Mouse (Mus musculus): ENCODE results near the gene Stpg1. TPM values are rescaled to one million over a fixed set of nuclear protein-coding genes. Genes with fewer than 3 reads are reported as not detected.
A peak's percentile ranks its signal among the peaks of the same experiment; 100 is the strongest.

Stpg1 gene
- polyA plus RNA-seq, 1 experiment from 2014 or later: 0.21 TPM

GRCm38 (mm10) chr4:135514925-135515324 lies 20.3 kb downstream of the Stpg1 start:
- Histone ChIP-seq H3K27ac (no peak overlapping the region), H3K4me1 (replicated peaks) (no peaks in the 10 kb centered on the region), H3K36me3 (no peaks in the 10 kb centered on the region), H3K9me3 (no peaks in the 10 kb centered on the region), H3K9ac (replicated peaks) (no peak overlapping the region), H3K4me3 (replicated peaks) (no peak overlapping the region), H3K4me2 (no peak overlapping the region), H3K27me3 (no peaks in the 10 kb centered on the region)
- 67% methylated on average over 14 of the region's 14 CpGs for WGBS
- ATAC-seq (ENCODE audit: insufficient number of reproducible peaks, insufficient read depth, low FRiP score, low TSS enrichment, low read depth): no peak

- H3K27me3 ChIP-seq: no peaks in the 10 kb centered on the region
- H3K4me3 ChIP-seq (replicated peaks): no peak overlapping the region
- no peaks in the 10 kb centered on the region for H3K36me3 ChIP-seq
- ATAC-seq (ENCODE audit: insufficient number of reproducible peaks, insufficient read depth, low FRiP score, low TSS enrichment, low read depth): no peak
- no peaks in the 10 kb centered on the region for H3K4me1 ChIP-seq (replicated peaks)
- no peak overlapping the region for H3K9ac ChIP-seq (replicated peaks)
- H3K4me2 ChIP-seq: no peak overlapping the region
- 49% methylated on average over 15 of the region's 15 CpGs for WGBS
- H3K27ac ChIP-seq: no peak overlapping the region
- H3K9me3 ChIP-seq: no peaks in the 10 kb centered on the region
These were observed 22.0 kb downstream of the Stpg1 start for GRCm38 (mm10) chr4:135516351-135517316.

GRCm38 (mm10) chr4:135518135-135518534 lies 23.5 kb downstream of the Stpg1 start:
- ATAC-seq (ENCODE audit: insufficient number of reproducible peaks, insufficient read depth, low FRiP score, low TSS enrichment, low read depth): no peak
- no peak overlapping the region for H3K9ac ChIP-seq (replicated peaks)
- H3K27ac ChIP-seq: no peak overlapping the region
- no peak overlapping the region for H3K4me2 ChIP-seq
- H3K4me3 ChIP-seq (replicated peaks): no peak overlapping the region
- no peaks in the 10 kb centered on the region for H3K36me3 ChIP-seq
- no peaks in the 10 kb centered on the region for H3K4me1 ChIP-seq (replicated peaks)
- no peaks in the 10 kb centered on the region for H3K27me3 ChIP-seq
- 86% methylated on average over 12 of the region's 12 CpGs for WGBS
- H3K9me3 ChIP-seq: no peaks in the 10 kb centered on the region

GRCm38 (mm10) chr4:135520421-135520820 lies 25.8 kb downstream of the Stpg1 start:
- 74% methylated on average over 9 of the region's 9 CpGs for WGBS
- no peaks in the 10 kb centered on the region for H3K36me3 ChIP-seq
- no peak overlapping the region for H3K27ac ChIP-seq
- no peak overlapping the region for H3K4me2 ChIP-seq
- H3K27me3 ChIP-seq: no peaks in the 10 kb centered on the region
- H3K9me3 ChIP-seq: no peaks in the 10 kb centered on the region
- H3K9ac ChIP-seq (replicated peaks): no peak overlapping the region
- no peak overlapping the region for H3K4me3 ChIP-seq (replicated peaks)
- peaks cover 8% of the 10 kb centered on the region; the same call in 1 of the 2 replicates for H3K4me1 ChIP-seq (replicated peaks)
- ATAC-seq (ENCODE audit: insufficient number of reproducible peaks, insufficient read depth, low FRiP score, low TSS enrichment, low read depth): no peak

GRCm38 (mm10) chr4:135523939-135524338 lies 29.3 kb downstream of the Stpg1 start:
- Histone ChIP-seq H3K36me3 (no peaks in the 10 kb centered on the region), H3K27me3 (0 out of 2 replicates have a peak, but pooled peaks cover 5% of the 10 kb centered on the region), H3K27ac (0 out of 2 replicates have a peak overlapping the region, but pooled peaks have one; percentile 7), H3K9ac (replicated peaks) (no peak overlapping the region), H3K4me3 (replicated peaks) (no peak overlapping the region), H3K9me3 (no peaks in the 10 kb centered on the region), H3K4me2 (no peak overlapping the region), H3K4me1 (replicated peaks) (peaks cover 18% of the 10 kb centered on the region)
- no peak for ATAC-seq (ENCODE audit: insufficient number of reproducible peaks, insufficient read depth, low FRiP score, low TSS enrichment, low read depth)
- 7% methylated on average over 6 of the region's 7 CpGs for WGBS

- no peaks in the 10 kb centered on the region for H3K36me3 ChIP-seq
- H3K27ac ChIP-seq: no peak overlapping the region
- H3K4me2 ChIP-seq: no peak overlapping the region
- H3K9ac ChIP-seq (replicated peaks): no peak overlapping the region
- 0 out of 2 replicates have a peak, but pooled peaks cover 5% of the 10 kb centered on the region for H3K27me3 ChIP-seq
- no peak for ATAC-seq (ENCODE audit: insufficient number of reproducible peaks, insufficient read depth, low FRiP score, low TSS enrichment, low read depth)
- no peaks in the 10 kb centered on the region for H3K9me3 ChIP-seq
- WGBS: 71% methylated on average over 12 of the region's 12 CpGs
- no peak overlapping the region for H3K4me3 ChIP-seq (replicated peaks)
- peaks cover 18% of the 10 kb centered on the region for H3K4me1 ChIP-seq (replicated peaks)
These were observed 30.5 kb downstream of the Stpg1 start for GRCm38 (mm10) chr4:135525057-135525456.

- H3K27ac ChIP-seq: no peak overlapping the region
These were observed 31.6 kb downstream of the Stpg1 start for GRCm38 (mm10) chr4:135526039-135526710.

GRCm38 (mm10) chr4:135530270-135530669 lies 35.7 kb downstream of the Stpg1 start:
- no peak overlapping the region for H3K9ac ChIP-seq (replicated peaks)
- 57% methylated on average over 2 of the region's 2 CpGs for WGBS

More at GRCm38 (mm10) chr4:135526039-135526710, 31.6 kb downstream of the Stpg1 start:
- no peak for ATAC-seq (ENCODE audit: insufficient number of reproducible peaks, insufficient read depth, low FRiP score, low TSS enrichment, low read depth)
- Histone ChIP-seq H3K4me3 (replicated peaks) (no peak overlapping the region), H3K9ac (replicated peaks) (no peak overlapping the region; the same call in 1 of the 2 replicates), H3K4me1 (replicated peaks) (peaks cover 18% of the 10 kb centered on the region), H3K9me3 (peaks cover 8% of the 10 kb centered on the region), H3K4me2 (peak overlapping the region; percentile 21; the same call in 1 of the 2 replicates), H3K27me3 (0 out of 2 replicates have a peak, but pooled peaks cover 5% of the 10 kb centered on the region), H3K36me3 (no peaks in the 10 kb centered on the region)
- 31% methylated on average over 13 of the region's 14 CpGs for WGBS

GRCm38 (mm10) chr4:135531236-135531635 lies 36.6 kb downstream of the Stpg1 start:
- Histone ChIP-seq H3K27me3 (no peaks in the 10 kb centered on the region), H3K4me1 (replicated peaks) (peaks cover 9% of the 10 kb centered on the region), H3K36me3 (no peaks in the 10 kb centered on the region), H3K4me3 (replicated peaks) (no peak overlapping the region), H3K27ac (no peak overlapping the region), H3K9me3 (peaks cover 8% of the 10 kb centered on the region), H3K9ac (replicated peaks) (no peak overlapping the region), H3K4me2 (no peak overlapping the region)
- no peak for ATAC-seq (ENCODE audit: insufficient number of reproducible peaks, insufficient read depth, low FRiP score, low TSS enrichment, low read depth)
- 92% methylated on average over 9 of the region's 9 CpGs for WGBS

More at GRCm38 (mm10) chr4:135530270-135530669, 35.7 kb downstream of the Stpg1 start:
- no peaks in the 10 kb centered on the region for H3K36me3 ChIP-seq
- H3K27ac ChIP-seq: no peak overlapping the region
- peaks cover 13% of the 10 kb centered on the region for H3K4me1 ChIP-seq (replicated peaks)
- ATAC-seq (ENCODE audit: insufficient number of reproducible peaks, insufficient read depth, low FRiP score, low TSS enrichment, low read depth): no peak
- H3K9me3 ChIP-seq: peaks cover 8% of the 10 kb centered on the region
- H3K4me3 ChIP-seq (replicated peaks): no peak overlapping the region
- no peak overlapping the region for H3K4me2 ChIP-seq
- H3K27me3 ChIP-seq: 0 out of 2 replicates have a peak, but pooled peaks cover 5% of the 10 kb centered on the region

GRCm38 (mm10) chr4:135531771-135532613 lies 37.4 kb downstream of the Stpg1 start:
- Histone ChIP-seq H3K4me2 (no peak overlapping the region), H3K4me3 (replicated peaks) (no peak overlapping the region), H3K36me3 (no peaks in the 10 kb centered on the region), H3K27me3 (no peaks in the 10 kb centered on the region), H3K9me3 (peaks cover 8% of the 10 kb centered on the region), H3K27ac (no peak overlapping the region), H3K4me1 (replicated peaks) (0 out of 2 replicates have a peak, but pooled peaks cover 3% of the 10 kb centered on the region), H3K9ac (replicated peaks) (no peak overlapping the region)
- 54% methylated on average over 9 of the region's 9 CpGs for WGBS
- ATAC-seq (ENCODE audit: insufficient number of reproducible peaks, insufficient read depth, low FRiP score, low TSS enrichment, low read depth): no peak; the same call in 1 of the 2 replicates

All from limb, embryonic 12.5 days (tissue).